Mouse (Mus musculus) C2C12 (cell line): Measurements from ENCODE around the gene 1700008O03Rik.

Source experiments
- CEBPB ChIP-seq: IDR thresholded peaks from one replicate; pipeline ENCODE4 v1.6.1; 2011; ENCODE audit warnings: low read depth, mild to moderate bottlenecking, control low read depth, moderate library complexity
- CTCF ChIP-seq: IDR thresholded peaks from one replicate; pipeline ENCODE4 v1.5.1; 2011; ENCODE audit not compliant: control insufficient read depth, insufficient read depth, insufficient read length

DNA sequence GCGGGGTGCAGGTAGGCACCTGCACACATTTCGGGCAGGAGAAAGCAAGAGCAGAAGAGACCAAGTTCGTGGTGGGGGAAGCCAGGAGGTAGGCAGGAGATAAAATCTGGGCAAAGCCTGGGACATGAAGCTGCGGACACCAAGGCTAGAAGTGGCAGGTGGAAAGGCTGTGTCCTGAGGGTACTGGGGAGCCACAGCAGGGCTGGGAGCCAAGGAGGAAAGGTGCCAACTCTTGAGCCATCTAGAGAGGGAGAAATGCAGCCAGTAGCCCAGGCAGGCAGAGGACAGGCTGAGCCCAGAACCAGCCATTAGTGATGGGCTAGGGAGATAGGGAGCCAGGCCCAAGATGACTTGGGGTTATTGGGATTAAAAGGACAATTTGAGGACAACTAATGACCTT is 6.2 kb upstream of the 1700008O03Rik start:
- TF ChIP-seq CTCF (no peak), CEBPB (no peak)
